21 mouse cellular contexts compared by ENCODE assay signal in the genomic region with DNA sequence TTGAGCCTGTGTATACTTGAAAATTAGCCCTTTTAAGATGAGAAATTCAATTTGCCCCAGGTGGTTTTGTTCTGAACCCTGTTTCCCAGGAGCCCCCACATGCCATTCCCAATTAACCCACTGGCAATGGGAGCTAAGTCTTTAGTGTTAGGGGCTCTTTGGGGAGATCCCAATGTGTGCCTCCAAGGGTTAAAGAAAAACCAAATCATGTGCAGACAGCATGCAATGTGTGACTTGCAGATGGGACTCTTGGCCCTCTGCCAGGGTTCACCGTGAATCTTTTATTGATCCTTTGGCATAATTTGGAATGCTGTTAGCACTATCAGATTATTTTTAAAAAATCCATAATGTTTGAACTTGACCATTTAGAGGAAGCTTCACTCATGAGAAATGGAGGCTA. TPM values are rescaled to one million over a fixed set of nuclear protein-coding genes. Genes with fewer than 3 reads are reported as not detected.
DNase-seq lines count a peak whose midpoint lies in the region; ATAC-seq lines count a peak whose summit lies in the region.
"Had no signal": no experiment of that assay in that cellular context is flagged by ENCODE, and none has a peak within 500 bp of the region (broad histone marks: within the 10 kb centered on the region; RNA-seq: fewer than 3 reads in every experiment).

No protein-coding gene starts in this region.

- no peaks in the 10 kb centered on the region for H3K27me3 ChIP-seq in hindbrain, embryonic 11.5 days (ENCODE audit: control insufficient read depth, insufficient read depth, low read length)
- no peaks in the 10 kb centered on the region for H3K27me3 ChIP-seq in hindbrain, embryonic 10.5 days (ENCODE audit: insufficient read depth, poor library complexity, severe bottlenecking)
- no peaks in the 10 kb centered on the region for H3K27me3 ChIP-seq in midbrain, embryonic 13.5 days
- no peaks in the 10 kb centered on the region for H3K27me3 ChIP-seq in midbrain, embryonic 16.5 days (ENCODE audit: control insufficient read depth, insufficient read depth, low read depth, low read length)
- no peaks in the 10 kb centered on the region for H3K27me3 ChIP-seq in hindbrain, embryonic 13.5 days
- H3K27me3 ChIP-seq: heart, embryonic 13.5 days; Patski had no signal

- H3K4me1 ChIP-seq in hindbrain, embryonic 11.5 days (replicated peaks; ENCODE audit: control insufficient read depth, insufficient read depth, low read length): no peaks in the 10 kb centered on the region
- H3K4me1 ChIP-seq in hindbrain, embryonic 10.5 days (replicated peaks): peaks cover 5% of the 10 kb centered on the region; the same call in 1 of the 2 replicates
- peaks cover 19% of the 10 kb centered on the region; the same call in 1 of the 2 replicates for H3K4me1 ChIP-seq in midbrain, embryonic 13.5 days (replicated peaks)
- H3K4me1 ChIP-seq in midbrain, embryonic 16.5 days (ENCODE audit: control insufficient read depth, insufficient read depth, low read length): no peaks in the 10 kb centered on the region
- H3K4me1 ChIP-seq in hindbrain, embryonic 13.5 days (replicated peaks): peaks cover 37% of the 10 kb centered on the region

- H3K4me2 ChIP-seq in hindbrain, embryonic 11.5 days (replicated peaks; ENCODE audit: low read depth, low read length): no peak overlapping the region
- no peak overlapping the region for H3K4me2 ChIP-seq in midbrain, embryonic 13.5 days (replicated peaks)
- H3K4me2 ChIP-seq in midbrain, embryonic 16.5 days (ENCODE audit: low read length): no peak overlapping the region
- H3K4me2 ChIP-seq in hindbrain, embryonic 13.5 days: no peak overlapping the region
- H3K4me2 ChIP-seq: heart, embryonic 13.5 days had no signal

- no peaks in the 10 kb centered on the region for H3K9me3 ChIP-seq in hindbrain, embryonic 11.5 days (ENCODE audit: control insufficient read depth, low read length)
- H3K9me3 ChIP-seq in hindbrain, embryonic 10.5 days: no peaks in the 10 kb centered on the region
- H3K9me3 ChIP-seq in midbrain, embryonic 13.5 days: no peaks in the 10 kb centered on the region
- H3K9me3 ChIP-seq in midbrain, embryonic 16.5 days (replicated peaks; ENCODE audit: control insufficient read depth, low read length, poor library complexity, severe bottlenecking): no peaks in the 10 kb centered on the region
- H3K9me3 ChIP-seq in hindbrain, embryonic 13.5 days: no peaks in the 10 kb centered on the region
- H3K9me3 ChIP-seq: heart, embryonic 13.5 days had no signal

- DNase-seq in cerebellum, postnatal 10 days: peak; percentile 88 to 90
- DNase-seq in hindbrain, embryonic 11.5 days (ENCODE audit: low spot score): peak; percentile 33
- no peak for DNase-seq in hindbrain, embryonic 10.5 days (ENCODE audit: low spot score)
- no peak for DNase-seq in spleen, postnatal 10 days (ENCODE audit: low spot score in 2 of 2)
- DNase-seq: adrenal gland, adult 8-10 months; cerebellum, adult 9-11 months; embryo, embryonic 11 days; kidney, adult 2 months; kidney, postnatal 25 days; liver; lung, adult 18-20 months; lung, postnatal 14 days; retina, postnatal 1 day had no signal

- 70% methylated on average over 1 of the region's 1 CpGs for WGBS in hindbrain, embryonic 11.5 days
- 61% methylated on average over 1 of the region's 1 CpGs for WGBS in hindbrain, embryonic 10.5 days
- 23% methylated on average over 1 of the region's 1 CpGs for WGBS in midbrain, embryonic 13.5 days
- WGBS in midbrain, embryonic 16.5 days: 19% methylated on average over 1 of the region's 1 CpGs
- WGBS in hindbrain, embryonic 13.5 days: 17% methylated on average over 1 of the region's 1 CpGs

- H3K4me3 ChIP-seq in hindbrain, embryonic 11.5 days (ENCODE audit: low read depth, low read length): no peak overlapping the region
- H3K4me3 ChIP-seq in hindbrain, embryonic 10.5 days: no peak overlapping the region
- H3K4me3 ChIP-seq in midbrain, embryonic 13.5 days (replicated peaks): no peak overlapping the region
- H3K4me3 ChIP-seq in midbrain, embryonic 16.5 days (ENCODE audit: low read depth, low read length): no peak overlapping the region
- no peak overlapping the region for H3K4me3 ChIP-seq in hindbrain, embryonic 13.5 days
- H3K4me3 ChIP-seq: heart, embryonic 13.5 days had no signal

- H3K27ac ChIP-seq in hindbrain, embryonic 11.5 days (ENCODE audit: low read depth, low read length): no peak overlapping the region
- H3K27ac ChIP-seq in hindbrain, embryonic 10.5 days: no peak overlapping the region
- H3K27ac ChIP-seq in midbrain, embryonic 13.5 days: 0 out of 2 replicates have a peak overlapping the region, but pooled peaks have one; percentile 35
- H3K27ac ChIP-seq in midbrain, embryonic 16.5 days (ENCODE audit: low read length): no peak overlapping the region
- peak overlapping the region; percentile 75; the same call in 1 of the 2 replicates for H3K27ac ChIP-seq in hindbrain, embryonic 13.5 days
- H3K27ac ChIP-seq: heart, embryonic 13.5 days; stomach, postnatal 0 days had no signal

- H3K36me3 ChIP-seq in hindbrain, embryonic 11.5 days (ENCODE audit: control insufficient read depth, insufficient read depth, low read length): no peaks in the 10 kb centered on the region
- H3K36me3 ChIP-seq in hindbrain, embryonic 10.5 days: peaks cover 19% of the 10 kb centered on the region
- 0 out of 2 replicates have a peak, but pooled peaks cover 8% of the 10 kb centered on the region for H3K36me3 ChIP-seq in midbrain, embryonic 13.5 days
- no peaks in the 10 kb centered on the region for H3K36me3 ChIP-seq in midbrain, embryonic 16.5 days (ENCODE audit: control insufficient read depth, insufficient read depth, low read length)
- peaks cover 22% of the 10 kb centered on the region; the same call in 1 of the 2 replicates for H3K36me3 ChIP-seq in hindbrain, embryonic 13.5 days
- H3K36me3 ChIP-seq: heart, embryonic 13.5 days had no signal

- H3K9ac ChIP-seq in hindbrain, embryonic 11.5 days (ENCODE audit: low read depth, low read length): no peak overlapping the region
- no peak overlapping the region for H3K9ac ChIP-seq in midbrain, embryonic 13.5 days (replicated peaks)
- no peak overlapping the region for H3K9ac ChIP-seq in midbrain, embryonic 16.5 days (ENCODE audit: low read depth, low read length)
- H3K9ac ChIP-seq in hindbrain, embryonic 13.5 days: no peak overlapping the region
- H3K9ac ChIP-seq: heart, embryonic 13.5 days had no signal

- ATAC-seq in cerebellum, adult (ENCODE audit: insufficient number of reproducible peaks, low FRiP score, low TSS enrichment): no peak
- ATAC-seq in hindbrain, embryonic 11.5 days (ENCODE audit: low FRiP score): no peak
- ATAC-seq in midbrain, embryonic 13.5 days: no peak
- ATAC-seq in midbrain, embryonic 16.5 days: no peak
- peak; percentile 57; the same call in 1 of the 2 replicates for ATAC-seq in hindbrain, embryonic 13.5 days (ENCODE audit: low FRiP score)
- ATAC-seq: inflammation-experienced regulatory T-cells, adult 6 months; Patski had no signal

RNA-seq across cellular contexts. Expression of a gene that starts 37.7 kb away (rescaled TPM):
- polyA plus RNA-seq in hindbrain, embryonic 11.5 days (2014; fragmentation: Nextera tagmentation; extraction: Ambion mirVana): 34.8 and 39.0 TPM in 2 replicates
- polyA plus RNA-seq in hindbrain, embryonic 10.5 days (2016; fragmentation: Nextera tagmentation; extraction: Ambion mirVana): 23.5 and 29.8 TPM in 2 replicates
- 28.8 and 30.7 TPM in 2 replicates for polyA plus RNA-seq in midbrain, embryonic 13.5 days (2015; fragmentation: Nextera tagmentation; extraction: Ambion mirVana)
- polyA plus RNA-seq in midbrain, embryonic 16.5 days (2015; fragmentation: Nextera tagmentation; extraction: Ambion mirVana): 41.7 and 49.0 TPM in 2 replicates
- 50.1 and 57.9 TPM in 2 replicates for polyA plus RNA-seq in hindbrain, embryonic 13.5 days (2015; fragmentation: Nextera tagmentation; extraction: Ambion mirVana)

Comparison
In these comparisons a context has a peak if more than half of its experiments do, and no peak if none do; other contexts are left out.
1. DNase-seq: peak in cerebellum, postnatal 10 days (2 of 2) and hindbrain, embryonic 11.5 days (single experiment); none in hindbrain, embryonic 10.5 days (single experiment) and spleen, postnatal 10 days (0 of 2).
2. H3K27ac ChIP-seq: peak in midbrain, embryonic 13.5 days (single experiment) and hindbrain, embryonic 13.5 days (single experiment); none in hindbrain, embryonic 11.5 days (single experiment), hindbrain, embryonic 10.5 days (single experiment) and midbrain, embryonic 16.5 days (single experiment).